Mouse (Mus musculus) midbrain, embryonic 14.5 days (tissue): ENCODE data around the gene Cst3. TPM values are rescaled to one million over a fixed set of nuclear protein-coding genes. Genes with fewer than 3 reads are reported as not detected.

Experiments used
- ATAC-seq: fragments of 200-750 bp; cut with Nextera tagmentation; 2 replicates; pipeline ENCODE4 v1.8.0; 2017; ENCODE audit warnings: moderate number of reproducible peaks, moderate library complexity; ENCODE audit not compliant: low FRiP score, low TSS enrichment
- DNase-seq: peaks from one replicate; pipeline ENCODE4 v3.0.0-alpha.2; 2015
- H3K27ac ChIP-seq: fragments of 300-500 bp; sonication (generic); replicated peaks from 2 replicates; pipeline ENCODE4 v1.5.1; 2014; ENCODE audit warnings: mild to moderate bottlenecking, low read depth, low read length, moderate library complexity
- H3K27me3 ChIP-seq: fragments of 300-500 bp; sonication (generic); 2 replicates; pipeline ENCODE4 v1.6.1; 2014; ENCODE audit warnings: low read length, control low read depth, mixed read lengths; ENCODE audit not compliant: control insufficient read depth, insufficient read depth
- H3K36me3 ChIP-seq: fragments of 300-500 bp; sonication (generic); 2 replicates; pipeline ENCODE4 v1.6.1; 2014; ENCODE audit warnings: low read length, control low read depth; ENCODE audit not compliant: control insufficient read depth, insufficient read depth
- H3K4me1 ChIP-seq: fragments of 300-500 bp; sonication (generic); 2 replicates; pipeline ENCODE4 v1.6.1; 2014; ENCODE audit warnings: mild to moderate bottlenecking, antibody characterized with exemption, low read length, control low read depth; ENCODE audit not compliant: control insufficient read depth, insufficient read depth
- H3K4me2 ChIP-seq: fragments of 300-500 bp; sonication (generic); 2 replicates; pipeline ENCODE4 v1.6.1; 2014; ENCODE audit warnings: mild to moderate bottlenecking, low read length, moderate library complexity
- H3K4me3 ChIP-seq: fragments of 300-500 bp; sonication (generic); replicated peaks from 2 replicates; pipeline ENCODE4 v1.5.1; 2014; ENCODE audit warnings: low read depth, low read length
- H3K9ac ChIP-seq: fragments of 300-500 bp; sonication (generic); replicated peaks from 2 replicates; pipeline ENCODE4 v1.6.1; 2014; ENCODE audit warnings: mild to moderate bottlenecking, low read length, moderate library complexity
- H3K9me3 ChIP-seq: fragments of 300-500 bp; sonication (generic); 2 replicates; pipeline ENCODE4 v1.6.1; 2016; ENCODE audit warnings: low read length, control low read depth, mixed read lengths; ENCODE audit not compliant: control insufficient read depth
- WGBS: fragments of 180-500 bp; shearing (Covaris S2); extraction: QIAGEN DNeasy Blood & Tissue Kit; methylation state at CpG from one replicate; pipeline ENCODE4 v1.1.7; 2014; 5-methylcytosine and 5-hydroxymethylcytosine counted together
- polyA plus RNA-seq: library from polyadenylated mRNA; unstranded; fragments of >200 nt; fragmentation: Nextera tagmentation; extraction: Ambion mirVana; gene quantifications from 2 replicates; pipeline ENCODE4 v1.2.1, GENCODE M21; 2014

The Cst3 gene
- polyA plus RNA-seq, 1 experiment from 2014 or later, result 525 TPM

DNA sequence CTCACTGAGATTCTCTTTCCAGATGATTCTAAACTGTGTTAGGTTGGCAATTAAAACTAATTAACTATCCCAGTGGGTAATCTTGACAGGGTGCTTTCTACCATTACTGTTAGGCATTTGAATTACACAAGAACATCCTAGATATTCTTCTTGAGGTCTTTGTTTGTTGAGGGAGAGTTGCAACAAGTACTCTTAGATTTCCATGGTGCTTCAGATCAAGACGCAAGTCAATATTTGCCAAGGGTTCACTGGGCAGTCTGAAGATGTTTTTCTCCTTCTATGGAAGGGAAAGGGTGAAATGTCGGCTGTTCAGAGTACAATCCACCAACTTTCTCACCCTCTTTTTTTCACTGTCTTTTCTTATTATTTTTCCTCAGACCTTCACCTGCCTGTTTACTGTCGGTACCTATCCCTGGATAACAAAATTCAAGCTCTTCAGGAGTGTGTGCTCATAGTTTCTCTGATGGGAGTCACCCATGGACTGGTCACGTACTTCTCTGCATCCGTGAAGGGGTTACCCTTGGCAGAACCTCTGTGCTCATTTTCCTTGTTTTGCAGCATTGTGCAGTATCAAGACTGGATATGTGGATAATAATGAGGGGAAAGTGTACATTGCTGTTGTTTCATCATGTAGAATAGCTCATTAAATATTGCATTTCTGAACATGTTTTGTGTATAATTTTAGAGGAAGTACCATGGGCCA is 37.3 kb downstream of the Cst3 start:
- H3K4me3 ChIP-seq, result no peak overlapping the region
- no peaks in the 10 kb centered on the region for H3K27me3 ChIP-seq
- no peaks in the 10 kb centered on the region for H3K9me3 ChIP-seq
- no peaks in the 10 kb centered on the region for H3K4me1 ChIP-seq
- no peaks in the 10 kb centered on the region for H3K36me3 ChIP-seq
- no peak for DNase-seq
- H3K4me2 ChIP-seq, result no peak overlapping the region
- no peak overlapping the region for H3K9ac ChIP-seq
- H3K27ac ChIP-seq, result no peak overlapping the region
- ATAC-seq, result no peak
- WGBS, result 86% methylated on average over 5 of the region's 5 CpGs

DNA sequence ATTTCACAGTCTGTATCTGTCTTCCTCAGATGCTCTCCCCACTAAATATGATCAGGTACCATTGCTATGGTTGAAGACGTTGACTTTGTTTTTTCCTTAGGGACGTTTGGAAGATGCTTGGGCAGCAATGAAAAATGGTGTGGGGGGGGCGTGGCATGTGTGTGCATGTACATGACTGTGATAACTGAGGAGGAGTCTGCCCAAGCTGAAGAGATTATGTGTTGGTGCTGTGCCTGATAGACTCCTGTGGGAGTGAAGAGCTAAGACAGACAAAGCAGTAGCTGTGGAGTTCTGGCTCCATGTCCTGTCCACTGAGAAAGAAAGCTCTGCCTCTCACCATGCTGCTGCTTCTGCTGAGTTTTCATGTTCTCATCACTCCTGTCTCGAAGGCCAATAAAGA is 40.6 kb downstream of the Cst3 start, which contains the start of gene Cst9:
TSS of gene Cst9 (plus strand) at position 236 of the 400 bp plus-strand sequence.
- Histone ChIP-seq H3K9me3 (no peaks in the 10 kb centered on the region), H3K36me3 (no peaks in the 10 kb centered on the region), H3K4me2 (no peak within 1 kb of the TSS), H3K27me3 (no peaks in the 10 kb centered on the region), H3K4me1 (no peaks in the 10 kb centered on the region), H3K27ac (no peak within 1 kb of the TSS), H3K9ac (no peak within 1 kb of the TSS), H3K4me3 (no peak within 1 kb of the TSS)
- no peak for ATAC-seq
- WGBS, result 76% methylated on average over 4 of the region's 4 CpGs
- no peak for DNase-seq

DNA sequence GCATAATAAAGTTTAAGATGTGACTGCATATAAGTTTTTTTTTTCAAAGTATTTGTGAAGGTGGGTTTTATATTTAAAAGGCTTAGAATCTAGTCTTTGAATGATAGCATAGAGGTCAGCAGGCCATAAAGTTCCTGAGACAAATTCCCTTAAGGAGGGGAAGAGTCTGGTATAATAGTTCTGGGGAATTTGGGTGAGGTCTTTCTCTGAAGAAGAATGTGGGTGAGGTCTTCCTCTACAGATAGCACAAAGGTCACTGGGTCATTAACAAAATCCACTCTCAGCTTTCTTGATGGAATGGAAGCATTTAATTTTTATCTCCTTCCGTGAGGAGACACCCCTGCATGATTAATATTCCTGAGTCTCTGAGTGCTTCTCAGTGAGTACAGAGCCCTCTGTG is 49.5 kb downstream of the Cst3 start:
- H3K27ac ChIP-seq, result no peak overlapping the region
- no peaks in the 10 kb centered on the region for H3K36me3 ChIP-seq
- no peaks in the 10 kb centered on the region for H3K9me3 ChIP-seq
- ATAC-seq, result no peak
- no peak for DNase-seq
- WGBS, result 62% methylated on average over 1 of the region's 1 CpGs
- H3K9ac ChIP-seq, result no peak overlapping the region
- no peaks in the 10 kb centered on the region for H3K27me3 ChIP-seq
- H3K4me1 ChIP-seq, result no peaks in the 10 kb centered on the region
- no peak overlapping the region for H3K4me3 ChIP-seq
- H3K4me2 ChIP-seq, result no peak overlapping the region

Other genes starting within 250 kb of the Cst3 start
- 48.1 and 54.6 TPM in 2 replicates for gene Nxt1, start 203.1 kb downstream of the Cst3 start, polyA plus RNA-seq
- gene Gzf1, start 194.7 kb downstream of the Cst3 start, polyA plus RNA-seq, result 12.5 and 16.7 TPM in 2 replicates
- 59.9 and 78.1 TPM in 2 replicates for gene Napb, start 143.2 kb downstream of the Cst3 start, polyA plus RNA-seq
- gene Cstl1, start 125.3 kb downstream of the Cst3 start, polyA plus RNA-seq, result not detected in 2 replicates
- not detected in 2 replicates for gene Cst11, start 104.2 kb downstream of the Cst3 start, polyA plus RNA-seq
- gene 8030411F24Rik, start 93.7 kb downstream of the Cst3 start, polyA plus RNA-seq, result not detected in 2 replicates
- gene Cst12, start 86.3 kb downstream of the Cst3 start, polyA plus RNA-seq, result not detected in 2 replicates
- not detected in 2 replicates for gene Cst8, start 76.9 kb downstream of the Cst3 start, polyA plus RNA-seq
- not detected in 2 replicates for gene Cst13, start 55.6 kb downstream of the Cst3 start, polyA plus RNA-seq
- gene Cst9, start 40.5 kb downstream of the Cst3 start, polyA plus RNA-seq, result not detected in 2 replicates
- gene 9230104L09Rik, start 10.7 kb downstream of the Cst3 start, polyA plus RNA-seq, result not detected in 2 replicates
- not detected in 2 replicates for gene Gm1330, start 127.6 kb upstream of the Cst3 start, polyA plus RNA-seq
- gene Gm10750, start 141.5 kb upstream of the Cst3 start, polyA plus RNA-seq, result not detected in 2 replicates